Mouse (Mus musculus): Measurements from ENCODE around the gene Tmem248. TPM values are rescaled to one million over a fixed set of nuclear protein-coding genes. Genes with fewer than 3 reads are reported as not detected.

Tmem248 gene
- polyA plus RNA-seq, 1 experiment from 2014 or later, result 37.2 TPM

GRCm38 (mm10) chr5:130288106-130288505 lies 71.2 kb downstream of the Tmem248 start:
- Histone ChIP-seq H3K27ac (no peak overlapping the region), H3K9me3 (0 out of 2 replicates have a peak, but pooled peaks cover 4% of the 10 kb centered on the region)

GRCm38 (mm10) chr5:130290242-130290641 lies 73.4 kb downstream of the Tmem248 start:
- H3K27me3 ChIP-seq, result no peaks in the 10 kb centered on the region

More at GRCm38 (mm10) chr5:130288106-130288505, 71.2 kb downstream of the Tmem248 start:
- Histone ChIP-seq H3K4me2 (no peak overlapping the region), H3K36me3 (peaks cover 89% of the 10 kb centered on the region), H3K4me1 (replicated peaks) (no peaks in the 10 kb centered on the region), H3K9ac (replicated peaks) (no peak overlapping the region), H3K4me3 (replicated peaks) (no peak overlapping the region), H3K27me3 (no peaks in the 10 kb centered on the region)
- 89% methylated on average over 7 of the region's 7 CpGs for WGBS
- ATAC-seq (ENCODE audit: insufficient number of reproducible peaks, insufficient read depth, low FRiP score, low TSS enrichment, low read depth), result no peak

GRCm38 (mm10) chr5:130290775-130291174 lies 73.9 kb downstream of the Tmem248 start:
- Histone ChIP-seq H3K4me1 (replicated peaks) (no peaks in the 10 kb centered on the region), H3K4me2 (no peak overlapping the region), H3K9me3 (no peaks in the 10 kb centered on the region), H3K36me3 (peaks cover 73% of the 10 kb centered on the region), H3K4me3 (replicated peaks) (no peak overlapping the region), H3K27ac (no peak overlapping the region), H3K9ac (replicated peaks) (no peak overlapping the region), H3K27me3 (no peaks in the 10 kb centered on the region)
- 93% methylated on average over 12 of the region's 12 CpGs for WGBS
- ATAC-seq (ENCODE audit: insufficient number of reproducible peaks, insufficient read depth, low FRiP score, low TSS enrichment, low read depth), result no peak

More at GRCm38 (mm10) chr5:130290242-130290641, 73.4 kb downstream of the Tmem248 start:
- Histone ChIP-seq H3K4me3 (replicated peaks) (no peak overlapping the region), H3K4me2 (no peak overlapping the region), H3K4me1 (replicated peaks) (no peaks in the 10 kb centered on the region), H3K9ac (replicated peaks) (no peak overlapping the region), H3K27ac (no peak overlapping the region), H3K9me3 (no peaks in the 10 kb centered on the region), H3K36me3 (peaks cover 77% of the 10 kb centered on the region)
- no peak for ATAC-seq (ENCODE audit: insufficient number of reproducible peaks, insufficient read depth, low FRiP score, low TSS enrichment, low read depth)
- WGBS, result 92% methylated on average over 6 of the region's 6 CpGs

DNA sequence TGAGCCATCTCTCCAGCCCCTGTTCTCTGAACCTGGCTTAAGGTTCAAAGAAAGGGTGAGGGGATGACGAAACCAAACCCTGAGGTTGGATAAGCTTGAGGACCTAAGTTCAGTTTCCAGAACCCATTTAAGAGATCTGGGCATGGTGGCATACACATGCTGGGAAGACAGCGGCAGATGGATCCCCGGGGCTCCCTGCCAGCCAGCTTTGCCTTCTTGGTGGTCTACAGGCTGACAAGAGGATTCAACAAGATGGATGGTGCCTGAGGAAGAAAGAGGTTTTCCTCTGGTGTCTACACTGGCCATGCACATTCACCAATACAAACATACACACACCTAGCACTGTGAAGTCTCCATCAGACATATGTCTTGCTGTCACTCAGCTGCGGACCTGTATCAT lies 76.1 kb downstream of the Tmem248 start:
- WGBS, result 92% methylated on average over 4 of the region's 4 CpGs
- Histone ChIP-seq H3K4me1 (replicated peaks) (no peaks in the 10 kb centered on the region), H3K4me2 (no peak overlapping the region), H3K9me3 (no peaks in the 10 kb centered on the region), H3K36me3 (peaks cover 76% of the 10 kb centered on the region), H3K27ac (no peak overlapping the region), H3K4me3 (replicated peaks) (no peak overlapping the region), H3K9ac (replicated peaks) (no peak overlapping the region), H3K27me3 (no peaks in the 10 kb centered on the region)
- ATAC-seq (ENCODE audit: insufficient number of reproducible peaks, insufficient read depth, low FRiP score, low TSS enrichment, low read depth), result no peak

Other genes with a start within 250 kb of the Tmem248 start
- gene Gusb, start 214.0 kb upstream of the Tmem248 start, polyA plus RNA-seq (2016; fragmentation: Nextera tagmentation; extraction: Ambion mirVana), result 43.0 and 45.7 TPM in 2 replicates
- gene Asl, start 187.8 kb upstream of the Tmem248 start, polyA plus RNA-seq (2016; fragmentation: Nextera tagmentation; extraction: Ambion mirVana), result 29.5 and 29.6 TPM in 2 replicates
- gene Crcp, start 187.8 kb upstream of the Tmem248 start, polyA plus RNA-seq (2016; fragmentation: Nextera tagmentation; extraction: Ambion mirVana), result 39.6 and 46.0 TPM in 2 replicates
- 83.5 and 85.3 TPM in 2 replicates for gene Tpst1, start 143.8 kb upstream of the Tmem248 start, polyA plus RNA-seq (2016; fragmentation: Nextera tagmentation; extraction: Ambion mirVana)
- gene Kctd7, start 72.2 kb upstream of the Tmem248 start, polyA plus RNA-seq (2016; fragmentation: Nextera tagmentation; extraction: Ambion mirVana), result 6.3 and 6.9 TPM in 2 replicates
- gene Rabgef1, start 45.3 kb upstream of the Tmem248 start, polyA plus RNA-seq (2016; fragmentation: Nextera tagmentation; extraction: Ambion mirVana), result 26.8 and 26.9 TPM in 2 replicates
- 63.4 and 64.8 TPM in 2 replicates for gene Sbds, start 38.4 kb downstream of the Tmem248 start, polyA plus RNA-seq (2016; fragmentation: Nextera tagmentation; extraction: Ambion mirVana)
- gene Tyw1, start 38.5 kb downstream of the Tmem248 start, polyA plus RNA-seq (2016; fragmentation: Nextera tagmentation; extraction: Ambion mirVana), result 28.4 and 31.5 TPM in 2 replicates
- 0.73 and 0.88 TPM in 2 replicates for gene Caln1, start 152.4 kb downstream of the Tmem248 start, polyA plus RNA-seq (2016; fragmentation: Nextera tagmentation; extraction: Ambion mirVana)
- not detected in 2 replicates for gene A330070K13Rik, start 167.6 kb downstream of the Tmem248 start, polyA plus RNA-seq (2016; fragmentation: Nextera tagmentation; extraction: Ambion mirVana)

Data from limb, embryonic 12.5 days (tissue).